Mouse (Mus musculus) thymus, adult 2 months (tissue): ENCODE measurements around the gene Chmp3.

Experiments used
- CTCF ChIP-seq: fragments of 200-500 bp; IDR thresholded peaks from 2 replicates; pipeline ENCODE4 v1.5.1; 2012; ENCODE audit warnings: mild to moderate bottlenecking, control low read depth, low read length, moderate library complexity, borderline replicate concordance; ENCODE audit not compliant: control insufficient read depth, poor library complexity, insufficient read depth; ENCODE audit errors: extremely low read depth
- POLR2A ChIP-seq: fragments of 200-500 bp; IDR thresholded peaks from 2 replicates; pipeline ENCODE4 v1.6.1; 2012; ENCODE audit warnings: mild to moderate bottlenecking, low read length, control low read depth, moderate library complexity; ENCODE audit not compliant: control insufficient read depth, poor library complexity, insufficient read depth; ENCODE audit errors: extremely low read depth

- no peak for TF ChIP-seq POLR2A
- no peak for TF ChIP-seq CTCF
These were observed 24.1 kb upstream of the Chmp3 start for GRCm38 (mm10) chr6:71519476-71519875.
